Mouse (Mus musculus) CH12.LX (cell line): ENCODE results near the gene Mogat2. TPM values are rescaled to one million over a fixed set of nuclear protein-coding genes. Genes with fewer than 3 reads are reported as not detected.
A peak's percentile ranks its signal among the peaks of the same experiment; 100 is the strongest.

Experiments used
- DNase-seq: peaks from one replicate; pipeline ENCODE4 v3.0.0-alpha.2; 2013; ENCODE audit errors: extremely low read depth
- H3K27ac ChIP-seq: 2 replicates; pipeline ENCODE4 v1.5.1; 2012; ENCODE audit warnings: low read depth, mild to moderate bottlenecking, control low read depth, moderate library complexity; ENCODE audit not compliant: insufficient read depth
- H3K27me3 ChIP-seq: replicated peaks from 2 replicates; pipeline ENCODE3; 2012; ENCODE audit warnings: inconsistent platforms
- H3K36me3 ChIP-seq, 2 experiments: replicated peaks in 1 of 2; 2 replicates each; pipeline versions ENCODE3 to v1.6.1; 2012; ENCODE audit warnings: inconsistent platforms in 1 of 2, low read length in 1 of 2, mild to moderate bottlenecking in 1 of 2, mixed read lengths in 1 of 2, moderate library complexity in 1 of 2; ENCODE audit not compliant: control insufficient read depth in 1 of 2, insufficient read depth in 1 of 2
- H3K4me1 ChIP-seq, 2 experiments: 2 replicates each; pipeline ENCODE4 v1.6.1; 2012; ENCODE audit warnings: inconsistent platforms in 1 of 2, moderate library complexity in 1 of 2; ENCODE audit not compliant: insufficient read depth in 2 of 2, control insufficient read depth in 1 of 2
- H3K4me2 ChIP-seq: 2 replicates; pipeline ENCODE4 v1.6.1; 2012; ENCODE audit warnings: low read depth, mild to moderate bottlenecking, control low read depth; ENCODE audit not compliant: poor library complexity, insufficient read depth, severe bottlenecking
- H3K4me3 ChIP-seq, 3 experiments: fragments of 150-350 bp in 1 of 3; sonication (generic) in 1 of 3; replicated peaks in 1 of 3; 2 replicates each; pipeline versions ENCODE3 to v1.5.1; 2011 to 2012; ENCODE audit warnings: low read depth in 2 of 3, low read length in 2 of 3, mild to moderate bottlenecking in 2 of 3, moderate library complexity in 2 of 3, control low read depth in 1 of 3, improper control_type of control experiment in 1 of 3, inconsistent platforms in 1 of 3, mixed read lengths in 1 of 3; ENCODE audit not compliant: poor library complexity in 1 of 3
- H3K79me2 ChIP-seq: replicated peaks from 2 replicates; pipeline ENCODE4 v1.6.1; 2012; ENCODE audit warnings: mild to moderate bottlenecking, moderate library complexity; ENCODE audit not compliant: control insufficient read depth, poor library complexity, insufficient read depth, severe bottlenecking; ENCODE audit errors: extremely low read depth
- H3K9ac ChIP-seq: 2 replicates; pipeline ENCODE4 v1.6.1; 2012; ENCODE audit warnings: low read depth, mild to moderate bottlenecking, control low read depth, moderate library complexity; ENCODE audit not compliant: insufficient read depth
- H3K9me3 ChIP-seq: replicated peaks from 2 replicates; pipeline ENCODE3; 2012; ENCODE audit warnings: low read length, inconsistent platforms, mixed read lengths
- CHD1 ChIP-seq: IDR thresholded peaks from 2 replicates; pipeline ENCODE4 v1.6.1; 2012; ENCODE audit warnings: low read depth, low read length, improper control_type of control experiment, inconsistent platforms
- EP300 ChIP-seq: IDR thresholded peaks from 2 replicates; pipeline ENCODE4 v1.6.1; 2011; ENCODE audit warnings: low read length, improper control_type of control experiment
- GABPA ChIP-seq: IDR thresholded peaks from 2 replicates; pipeline ENCODE4 v1.6.1; 2012; ENCODE audit warnings: low read depth, low read length, improper control_type of control experiment, inconsistent platforms; ENCODE audit not compliant: insufficient replicate concordance
- IRF4 ChIP-seq: IDR thresholded peaks from 2 replicates; pipeline ENCODE4 v1.6.1; 2014; ENCODE audit warnings: low read depth, mild to moderate bottlenecking, inconsistent platforms, low read length, improper control_type of control experiment
- JUN ChIP-seq: IDR thresholded peaks from 2 replicates; pipeline ENCODE4 v1.6.1; 2011; ENCODE audit warnings: low read depth, mild to moderate bottlenecking, low read length, improper control_type of control experiment, moderate library complexity; ENCODE audit not compliant: insufficient read depth
- JUND ChIP-seq: conservative IDR thresholded peaks from 2 replicates; pipeline ENCODE4 v1.6.1; 2011; ENCODE audit warnings: low read depth, low read length, improper control_type of control experiment
- MAFK ChIP-seq: IDR thresholded peaks from 2 replicates; pipeline ENCODE4 v1.6.1; 2011; ENCODE audit warnings: low read length, improper control_type of control experiment; ENCODE audit not compliant: insufficient replicate concordance
- MXI1 ChIP-seq: IDR thresholded peaks from 2 replicates; pipeline ENCODE4 v1.6.1; 2011; ENCODE audit warnings: mild to moderate bottlenecking, low read depth, low read length, improper control_type of control experiment
- PAX5 ChIP-seq: IDR thresholded peaks from 2 replicates; pipeline ENCODE4 v1.6.1; 2012; ENCODE audit warnings: low read length, inconsistent platforms, mixed read lengths
- POLR2AphosphoS2 ChIP-seq: IDR thresholded peaks from 2 replicates; pipeline ENCODE4 v1.6.1; 2011; ENCODE audit warnings: low read depth, low read length, improper control_type of control experiment
- SIN3A ChIP-seq: IDR thresholded peaks from 2 replicates; pipeline ENCODE4 v1.6.1; 2012; ENCODE audit warnings: low read length, improper control_type of control experiment, inconsistent platforms
- TBP ChIP-seq: conservative IDR thresholded peaks from 2 replicates; pipeline ENCODE4 v1.6.1; 2011; ENCODE audit warnings: low read depth, low read length, improper control_type of control experiment
- TCF12 ChIP-seq: IDR thresholded peaks from 2 replicates; pipeline ENCODE4 v1.6.1; 2014; ENCODE audit warnings: low read depth, mild to moderate bottlenecking, inconsistent platforms, low read length, improper control_type of control experiment
- UBTF ChIP-seq: IDR thresholded peaks from 2 replicates; pipeline ENCODE4 v1.6.1; 2012; ENCODE audit warnings: low read depth, mild to moderate bottlenecking, inconsistent platforms, low read length, improper control_type of control experiment, moderate library complexity
- USF2 ChIP-seq: conservative IDR thresholded peaks from 2 replicates; pipeline ENCODE4 v1.6.1; 2011; ENCODE audit warnings: low read depth, low read length, improper control_type of control experiment
- ZKSCAN1 ChIP-seq: IDR thresholded peaks from 2 replicates; pipeline ENCODE4 v1.6.1; 2012; ENCODE audit warnings: low read depth, inconsistent platforms, low read length, improper control_type of control experiment, borderline replicate concordance
- ZMIZ1 ChIP-seq: IDR thresholded peaks from 2 replicates; pipeline ENCODE4 v1.6.1; 2012; ENCODE audit warnings: low read depth, mild to moderate bottlenecking, inconsistent platforms, low read length, improper control_type of control experiment
- dilution Hi-C: fragments of 300-500 bp; cut with MboI; formaldehyde crosslinking; loops from 2 replicates; pipeline ENCODE4 v1.14.3; 2020; ENCODE audit warnings: low sequenced_read_pairs; ENCODE audit not compliant: extremely low pct_unique_long_range_greater_than_20kb, extremely low pct_ligation_motif_present
- in situ Hi-C: fragments of 300-500 bp; cut with MboI; formaldehyde crosslinking; loops from 3 replicates; pipeline ENCODE4 v1.14.3; 2019; ENCODE audit warnings: low sequenced_read_pairs, low pct_ligation_motif_present, low pct_unique_long_range_greater_than_20kb, mixed read lengths
- polyA plus RNA-seq: library from polyadenylated mRNA; unstranded; fragments of >175 nt; gene quantifications from 2 replicates; pipeline ENCODE4 v1.2.1, GENCODE M21; 2012; ENCODE audit warnings: low read depth; ENCODE audit not compliant: insufficient read length
- total RNA-seq, 2 experiments: library from RNA; depleted of rRNA; stranded (reverse); fragments of 300-350 nt in 1 of 2; fragments of >200 nt in 1 of 2; gene quantifications; 2 replicates each; pipeline ENCODE4 v1.2.3; 2012 to 2014

Mogat2 gene
- total and polyA plus RNA-seq, 3 experiments: not detected

GRCm38 (mm10) chr7:99214621-99215185 lies 23.7 kb downstream of the Mogat2 start:
- Histone ChIP-seq H3K9ac (no peak overlapping the region), H3K79me2 (no peaks in the 10 kb centered on the region), H3K9me3 (no peaks in the 10 kb centered on the region), H3K27ac (no peak overlapping the region), H3K4me3 (no peak overlapping the region), H3K4me2 (no peak overlapping the region), H3K4me1 (no peaks in the 10 kb centered on the region), H3K27me3 (peaks cover 27% of the 10 kb centered on the region), H3K36me3 (no peaks in the 10 kb centered on the region)
- DNase-seq: no peak
- dilution Hi-C loops: no loop called here
- TF ChIP-seq MXI1 (no peak), MAFK (peak; percentile 52; the same call in 1 of the 2 replicates)
- in situ Hi-C loops: no loop called here

- Histone ChIP-seq H3K36me3 (no peaks in the 10 kb centered on the region), H3K79me2 (no peaks in the 10 kb centered on the region), H3K4me3 (no peak overlapping the region), H3K9me3 (no peaks in the 10 kb centered on the region), H3K4me2 (no peak overlapping the region), H3K27ac (no peak overlapping the region), H3K27me3 (peaks cover 20% of the 10 kb centered on the region), H3K4me1 (no peaks in the 10 kb centered on the region), H3K9ac (no peak overlapping the region)
- dilution Hi-C loops (no loop called here), in situ Hi-C loops (no loop called here)
- DNase-seq: no peak
- TF ChIP-seq JUND (no peak), SIN3A (no peak), UBTF (no peak), JUN (no peak), TBP (no peak), EP300 (no peak), TCF12 (no peak), POLR2AphosphoS2 (no peak), ZKSCAN1 (no peak), USF2 (no peak), CHD1 (no peak), PAX5 (no peak), ZMIZ1 (no peak), IRF4 (no peak), GABPA (no peak)
These were observed 24.7 kb downstream of the Mogat2 start for GRCm38 (mm10) chr7:99213686-99214085.
